Mouse (Mus musculus) CH12.LX (cell line): ENCODE results near the gene Cep250. TPM values are rescaled to one million over a fixed set of nuclear protein-coding genes. Genes with fewer than 3 reads are reported as not detected.
A peak's percentile ranks its signal among the peaks of the same experiment; 100 is the strongest.

Experiments
- DNase-seq: peaks from one replicate; pipeline ENCODE4 v3.0.0-alpha.2; 2013; ENCODE audit errors: extremely low read depth
- H3K27ac ChIP-seq: 2 replicates; pipeline ENCODE4 v1.5.1; 2012; ENCODE audit warnings: low read depth, mild to moderate bottlenecking, control low read depth, moderate library complexity; ENCODE audit not compliant: insufficient read depth
- H3K27me3 ChIP-seq: replicated peaks from 2 replicates; pipeline ENCODE3; 2012; ENCODE audit warnings: inconsistent platforms
- H3K36me3 ChIP-seq, 2 experiments: replicated peaks in 1 of 2; 2 replicates each; pipeline versions ENCODE3 to v1.6.1; 2012; ENCODE audit warnings: inconsistent platforms in 1 of 2, low read length in 1 of 2, mild to moderate bottlenecking in 1 of 2, mixed read lengths in 1 of 2, moderate library complexity in 1 of 2; ENCODE audit not compliant: control insufficient read depth in 1 of 2, insufficient read depth in 1 of 2
- H3K4me1 ChIP-seq, 2 experiments: 2 replicates each; pipeline ENCODE4 v1.6.1; 2012; ENCODE audit warnings: inconsistent platforms in 1 of 2, moderate library complexity in 1 of 2; ENCODE audit not compliant: insufficient read depth in 2 of 2, control insufficient read depth in 1 of 2
- H3K4me2 ChIP-seq: 2 replicates; pipeline ENCODE4 v1.6.1; 2012; ENCODE audit warnings: low read depth, mild to moderate bottlenecking, control low read depth; ENCODE audit not compliant: poor library complexity, insufficient read depth, severe bottlenecking
- H3K4me3 ChIP-seq, 3 experiments: fragments of 150-350 bp in 1 of 3; sonication (generic) in 1 of 3; replicated peaks in 1 of 3; 2 replicates each; pipeline versions ENCODE3 to v1.5.1; 2011 to 2012; ENCODE audit warnings: low read depth in 2 of 3, low read length in 2 of 3, mild to moderate bottlenecking in 2 of 3, moderate library complexity in 2 of 3, control low read depth in 1 of 3, improper control_type of control experiment in 1 of 3, inconsistent platforms in 1 of 3, mixed read lengths in 1 of 3; ENCODE audit not compliant: poor library complexity in 1 of 3
- H3K79me2 ChIP-seq: replicated peaks from 2 replicates; pipeline ENCODE4 v1.6.1; 2012; ENCODE audit warnings: mild to moderate bottlenecking, moderate library complexity; ENCODE audit not compliant: control insufficient read depth, poor library complexity, insufficient read depth, severe bottlenecking; ENCODE audit errors: extremely low read depth
- H3K9ac ChIP-seq: 2 replicates; pipeline ENCODE4 v1.6.1; 2012; ENCODE audit warnings: low read depth, mild to moderate bottlenecking, control low read depth, moderate library complexity; ENCODE audit not compliant: insufficient read depth
- H3K9me3 ChIP-seq: replicated peaks from 2 replicates; pipeline ENCODE3; 2012; ENCODE audit warnings: low read length, inconsistent platforms, mixed read lengths
- BHLHE40 ChIP-seq: IDR thresholded peaks from 2 replicates; pipeline ENCODE4 v1.6.1; 2011; ENCODE audit warnings: mild to moderate bottlenecking, low read depth, low read length, improper control_type of control experiment
- CHD1 ChIP-seq: IDR thresholded peaks from 2 replicates; pipeline ENCODE4 v1.6.1; 2012; ENCODE audit warnings: low read depth, low read length, improper control_type of control experiment, inconsistent platforms
- CHD2 ChIP-seq: IDR thresholded peaks from 2 replicates; pipeline ENCODE4 v1.6.1; 2011; ENCODE audit warnings: low read length, improper control_type of control experiment
- CTCF ChIP-seq, 2 experiments: IDR thresholded peaks in 1 of 2; conservative IDR thresholded peaks in 1 of 2; 2 replicates each; pipeline ENCODE4 v1.5.1; 2011 to 2012; ENCODE audit warnings: low read depth in 2 of 2, low read length in 2 of 2, improper control_type of control experiment in 1 of 2, inconsistent platforms in 1 of 2, mild to moderate bottlenecking in 1 of 2, moderate library complexity in 1 of 2
- E2F4 ChIP-seq: IDR thresholded peaks from 2 replicates; pipeline ENCODE4 v1.6.1; 2011; ENCODE audit warnings: low read depth, low read length, improper control_type of control experiment; ENCODE audit not compliant: insufficient replicate concordance
- ELF1 ChIP-seq: IDR thresholded peaks from 2 replicates; pipeline ENCODE4 v1.6.1; 2014; ENCODE audit warnings: low read depth, mild to moderate bottlenecking, inconsistent platforms, low read length, improper control_type of control experiment
- EP300 ChIP-seq: IDR thresholded peaks from 2 replicates; pipeline ENCODE4 v1.6.1; 2011; ENCODE audit warnings: low read length, improper control_type of control experiment
- ETS1 ChIP-seq: conservative IDR thresholded peaks from 2 replicates; pipeline ENCODE4 v1.6.1; 2012; ENCODE audit warnings: low read depth, mild to moderate bottlenecking, inconsistent platforms, low read length, improper control_type of control experiment, moderate library complexity
- GABPA ChIP-seq: IDR thresholded peaks from 2 replicates; pipeline ENCODE4 v1.6.1; 2012; ENCODE audit warnings: low read depth, low read length, improper control_type of control experiment, inconsistent platforms; ENCODE audit not compliant: insufficient replicate concordance
- HCFC1 ChIP-seq: IDR thresholded peaks from 2 replicates; pipeline ENCODE4 v1.6.1; 2012; ENCODE audit warnings: low read depth, mild to moderate bottlenecking, inconsistent platforms, low read length, improper control_type of control experiment
- IRF4 ChIP-seq: IDR thresholded peaks from 2 replicates; pipeline ENCODE4 v1.6.1; 2014; ENCODE audit warnings: low read depth, mild to moderate bottlenecking, inconsistent platforms, low read length, improper control_type of control experiment
- JUN ChIP-seq: IDR thresholded peaks from 2 replicates; pipeline ENCODE4 v1.6.1; 2011; ENCODE audit warnings: low read depth, mild to moderate bottlenecking, low read length, improper control_type of control experiment, moderate library complexity; ENCODE audit not compliant: insufficient read depth
- JUND ChIP-seq: conservative IDR thresholded peaks from 2 replicates; pipeline ENCODE4 v1.6.1; 2011; ENCODE audit warnings: low read depth, low read length, improper control_type of control experiment
- KAT2A ChIP-seq: IDR thresholded peaks from 2 replicates; pipeline ENCODE4 v1.6.1; 2012; ENCODE audit warnings: low read length, improper control_type of control experiment, inconsistent platforms; ENCODE audit not compliant: insufficient replicate concordance
- MAFK ChIP-seq: IDR thresholded peaks from 2 replicates; pipeline ENCODE4 v1.6.1; 2011; ENCODE audit warnings: low read length, improper control_type of control experiment; ENCODE audit not compliant: insufficient replicate concordance
- MAX ChIP-seq: IDR thresholded peaks from 2 replicates; pipeline ENCODE4 v1.6.1; 2011; ENCODE audit warnings: low read length, improper control_type of control experiment
- MAZ ChIP-seq: IDR thresholded peaks from 2 replicates; pipeline ENCODE4 v1.6.1; 2012; ENCODE audit warnings: low read depth, mild to moderate bottlenecking, inconsistent platforms, low read length, improper control_type of control experiment, moderate library complexity
- MEF2A ChIP-seq: IDR thresholded peaks from 2 replicates; pipeline ENCODE4 v1.6.1; 2014; ENCODE audit warnings: low read depth, mild to moderate bottlenecking, inconsistent platforms, low read length, improper control_type of control experiment, borderline replicate concordance
- MXI1 ChIP-seq: IDR thresholded peaks from 2 replicates; pipeline ENCODE4 v1.6.1; 2011; ENCODE audit warnings: mild to moderate bottlenecking, low read depth, low read length, improper control_type of control experiment
- MYC ChIP-seq: IDR thresholded peaks from 2 replicates; pipeline ENCODE4 v1.6.1; 2011; ENCODE audit warnings: low read depth, mild to moderate bottlenecking, improper control_type of control experiment, low read length
- NELFE ChIP-seq: IDR thresholded peaks from 2 replicates; pipeline ENCODE4 v1.6.1; 2011; ENCODE audit warnings: low read depth, low read length, improper control_type of control experiment
- NRF1 ChIP-seq: IDR thresholded peaks from 2 replicates; pipeline ENCODE4 v1.6.1; 2014; ENCODE audit warnings: low read depth, mild to moderate bottlenecking, inconsistent platforms, low read length, improper control_type of control experiment, moderate library complexity
- PAX5 ChIP-seq: IDR thresholded peaks from 2 replicates; pipeline ENCODE4 v1.6.1; 2012; ENCODE audit warnings: low read length, inconsistent platforms, mixed read lengths
- POLR2A ChIP-seq: IDR thresholded peaks from 2 replicates; pipeline ENCODE4 v1.6.1; 2011; ENCODE audit warnings: low read depth, mild to moderate bottlenecking, improper control_type of control experiment, low read length
- POLR2AphosphoS2 ChIP-seq: IDR thresholded peaks from 2 replicates; pipeline ENCODE4 v1.6.1; 2011; ENCODE audit warnings: low read depth, low read length, improper control_type of control experiment
- RAD21 ChIP-seq: IDR thresholded peaks from 2 replicates; pipeline ENCODE4 v1.6.1; 2011; ENCODE audit warnings: low read depth, mild to moderate bottlenecking, low read length, improper control_type of control experiment, moderate library complexity
- RCOR1 ChIP-seq: conservative IDR thresholded peaks from 2 replicates; pipeline ENCODE4 v1.6.1; 2012; ENCODE audit warnings: low read depth, mild to moderate bottlenecking, inconsistent platforms, low read length, improper control_type of control experiment
- SIN3A ChIP-seq: IDR thresholded peaks from 2 replicates; pipeline ENCODE4 v1.6.1; 2012; ENCODE audit warnings: low read length, improper control_type of control experiment, inconsistent platforms
- SMC3 ChIP-seq: IDR thresholded peaks from 2 replicates; pipeline ENCODE4 v1.6.1; 2011; ENCODE audit warnings: low read depth, low read length, improper control_type of control experiment
- TBP ChIP-seq: conservative IDR thresholded peaks from 2 replicates; pipeline ENCODE4 v1.6.1; 2011; ENCODE audit warnings: low read depth, low read length, improper control_type of control experiment
- TCF12 ChIP-seq: IDR thresholded peaks from 2 replicates; pipeline ENCODE4 v1.6.1; 2014; ENCODE audit warnings: low read depth, mild to moderate bottlenecking, inconsistent platforms, low read length, improper control_type of control experiment
- UBTF ChIP-seq: IDR thresholded peaks from 2 replicates; pipeline ENCODE4 v1.6.1; 2012; ENCODE audit warnings: low read depth, mild to moderate bottlenecking, inconsistent platforms, low read length, improper control_type of control experiment, moderate library complexity
- USF1 ChIP-seq: IDR thresholded peaks from 2 replicates; pipeline ENCODE4 v1.6.1; 2014; ENCODE audit warnings: low read depth, mild to moderate bottlenecking, inconsistent platforms, low read length, improper control_type of control experiment
- USF2 ChIP-seq: conservative IDR thresholded peaks from 2 replicates; pipeline ENCODE4 v1.6.1; 2011; ENCODE audit warnings: low read depth, low read length, improper control_type of control experiment
- ZC3H11A ChIP-seq: IDR thresholded peaks from 2 replicates; pipeline ENCODE4 v1.6.1; 2012; ENCODE audit warnings: low read depth, mild to moderate bottlenecking, inconsistent platforms, low read length, improper control_type of control experiment
- ZKSCAN1 ChIP-seq: IDR thresholded peaks from 2 replicates; pipeline ENCODE4 v1.6.1; 2012; ENCODE audit warnings: low read depth, inconsistent platforms, low read length, improper control_type of control experiment, borderline replicate concordance
- ZMIZ1 ChIP-seq: IDR thresholded peaks from 2 replicates; pipeline ENCODE4 v1.6.1; 2012; ENCODE audit warnings: low read depth, mild to moderate bottlenecking, inconsistent platforms, low read length, improper control_type of control experiment
- ZNF384 ChIP-seq: IDR thresholded peaks from 2 replicates; pipeline ENCODE4 v1.6.1; 2012; ENCODE audit warnings: low read depth, low read length, improper control_type of control experiment, inconsistent platforms
- dilution Hi-C: fragments of 300-500 bp; cut with MboI; formaldehyde crosslinking; loops from 2 replicates; pipeline ENCODE4 v1.14.3; 2020; ENCODE audit warnings: low sequenced_read_pairs; ENCODE audit not compliant: extremely low pct_unique_long_range_greater_than_20kb, extremely low pct_ligation_motif_present
- in situ Hi-C: fragments of 300-500 bp; cut with MboI; formaldehyde crosslinking; loops from 3 replicates; pipeline ENCODE4 v1.14.3; 2019; ENCODE audit warnings: low sequenced_read_pairs, low pct_ligation_motif_present, low pct_unique_long_range_greater_than_20kb, mixed read lengths
- polyA plus RNA-seq: library from polyadenylated mRNA; unstranded; fragments of >175 nt; gene quantifications from 2 replicates; pipeline ENCODE4 v1.2.1, GENCODE M21; 2012; ENCODE audit warnings: low read depth; ENCODE audit not compliant: insufficient read length
- total RNA-seq, 2 experiments: library from RNA; depleted of rRNA; stranded (reverse); fragments of 300-350 nt in 1 of 2; fragments of >200 nt in 1 of 2; gene quantifications; 2 replicates each; pipeline ENCODE4 v1.2.3; 2012 to 2014

Gene Cep250
- total and polyA plus RNA-seq, 3 experiments: 13.5 to 29.1 (median 25.8) TPM

GRCm38 (mm10) chr2:155979328-155979991 lies 23.2 kb downstream of the Cep250 start:
- in situ Hi-C loops (loop anchor here (25.0 kb wide), 1 partner anchor 308 kb away; no protein-coding TSS in a partner anchor), dilution Hi-C loops (no loop called here)
- Histone ChIP-seq H3K9ac (peak overlapping the region; percentile 76), H3K36me3 (peaks cover 43 to 61% of the 10 kb centered on the region in 2 experiments), H3K27ac (peak overlapping the region; percentile 55), H3K9me3 (no peaks in the 10 kb centered on the region), H3K4me2 (peak overlapping the region; percentile 88), H3K4me3 (peak overlapping the region; percentile 48 to 72 (median 62)), H3K27me3 (no peaks in the 10 kb centered on the region), H3K4me1 (peaks cover 0 to 48% of the 10 kb centered on the region in 2 experiments; a peak in 2 of 4 replicates), H3K79me2 (peaks cover 12% of the 10 kb centered on the region)
- TF ChIP-seq NRF1: no peak
- TF ChIP-seq MYC: peak; percentile 63; the same call in 1 of the 2 replicates
- TF ChIP-seq PAX5: no peak
- no peak for TF ChIP-seq MAZ
- TF ChIP-seq KAT2A: peak; percentile 63; the same call in 1 of the 2 replicates
- TF ChIP-seq GABPA: no peak
- no peak for TF ChIP-seq RCOR1
- TF ChIP-seq UBTF: no peak
- TF ChIP-seq BHLHE40: peak; percentile 16; the same call in 1 of the 2 replicates
- no peak for TF ChIP-seq USF2
- no peak for TF ChIP-seq ZNF384
- TF ChIP-seq POLR2A: peak; percentile 82
- no peak for TF ChIP-seq ZC3H11A
- peak; percentile 59 for TF ChIP-seq ETS1
- peak; percentile 93; the same call in 1 of the 2 replicates for TF ChIP-seq SIN3A
- TF ChIP-seq NELFE: peak; percentile 81
- peak; percentile 82; the same call in 1 of the 2 replicates for TF ChIP-seq ZMIZ1
- TF ChIP-seq CTCF (conservative IDR thresholded peaks at IDR 0.05 in 1 of 2, IDR thresholded peaks at IDR 0.05 in 1 of 2; ENCODE audit: low read depth in 2 of 2, low read length in 2 of 2): no peak
- TF ChIP-seq SMC3: no peak
- TF ChIP-seq POLR2AphosphoS2: 0 out of 2 replicates have a peak, but pooled peaks have one; percentile 38
- TF ChIP-seq IRF4: peak; percentile 49
- TF ChIP-seq USF1: no peak
- peak; percentile 71; the same call in 1 of the 2 replicates for TF ChIP-seq EP300
- TF ChIP-seq ELF1: peak; percentile 97
- TF ChIP-seq CHD1: no peak
- TF ChIP-seq TCF12: peak; percentile 93
- peak; percentile 59; the same call in 1 of the 2 replicates for TF ChIP-seq JUN
- TF ChIP-seq MAFK: no peak
- TF ChIP-seq JUND: peak; percentile 48; the same call in 1 of the 2 replicates
- TF ChIP-seq RAD21: no peak
- TF ChIP-seq MXI1: peak; percentile 87
- peak; percentile 76; the same call in 1 of the 2 replicates for TF ChIP-seq MEF2A
- peak; percentile 91 for TF ChIP-seq TBP
- no peak for TF ChIP-seq ZKSCAN1
- peak; percentile 71 for TF ChIP-seq HCFC1
- no peak for TF ChIP-seq E2F4
- TF ChIP-seq MAX: peak; percentile 61; the same call in 1 of the 2 replicates
- peak; percentile 41; the same call in 1 of the 2 replicates for TF ChIP-seq CHD2
- DNase-seq: peak; percentile 89
